Mouse (Mus musculus) B cell, adult 2 months (primary cell): Measurements from ENCODE around the gene Homer1.

Experiments used
- DNase-seq, 2 experiments: peaks; one replicate each; pipeline ENCODE4 v3.0.0; 2022

Gene Homer1

GRCm38 (mm10) chr13:93340555-93341278, 41.3 kb downstream of the Homer1 start:
- no peak for DNase-seq

- no peak for DNase-seq
Measured at GRCm38 (mm10) chr13:93342641-93343040, 43.2 kb downstream of the Homer1 start.

GRCm38 (mm10) chr13:93344395-93344794, 45.0 kb downstream of the Homer1 start:
- DNase-seq: no peak

GRCm38 (mm10) chr13:93345854-93346253, 46.4 kb downstream of the Homer1 start:
- DNase-seq: no peak

- DNase-seq: no peak
Measured at GRCm38 (mm10) chr13:93352030-93352429, 52.6 kb downstream of the Homer1 start.

GRCm38 (mm10) chr13:93354420-93355278, 55.2 kb downstream of the Homer1 start:
- peak in 1 of 2 experiments; percentile 6 for DNase-seq

- peak; percentile 23 to 37 for DNase-seq
Measured at GRCm38 (mm10) chr13:93355279-93355587, 55.8 kb downstream of the Homer1 start.

GRCm38 (mm10) chr13:93358522-93358921, 59.1 kb downstream of the Homer1 start:
- DNase-seq: no peak

GRCm38 (mm10) chr13:93367555-93367954, 68.1 kb downstream of the Homer1 start:
- no peak for DNase-seq

- DNase-seq: no peak
Measured at GRCm38 (mm10) chr13:93368812-93369584, 69.6 kb downstream of the Homer1 start.

GRCm38 (mm10) chr13:93374457-93374856, 75.0 kb downstream of the Homer1 start:
- no peak for DNase-seq

GRCm38 (mm10) chr13:93378493-93378892, 79.1 kb downstream of the Homer1 start:
- no peak for DNase-seq

GRCm38 (mm10) chr13:93380399-93381063, 81.1 kb downstream of the Homer1 start:
- DNase-seq: no peak

GRCm38 (mm10) chr13:93381301-93381700, 81.9 kb downstream of the Homer1 start:
- DNase-seq: no peak

GRCm38 (mm10) chr13:93383092-93383491, 83.7 kb downstream of the Homer1 start:
- no peak for DNase-seq

- DNase-seq: no peak
Measured at GRCm38 (mm10) chr13:93383620-93384019, 84.2 kb downstream of the Homer1 start.

- no peak for DNase-seq
Measured at GRCm38 (mm10) chr13:93384481-93384880, 85.0 kb downstream of the Homer1 start.

- DNase-seq: no peak
Measured at GRCm38 (mm10) chr13:93385147-93385546, 85.7 kb downstream of the Homer1 start.

- no peak for DNase-seq
Measured at GRCm38 (mm10) chr13:93387440-93387839, 88.0 kb downstream of the Homer1 start.

- no peak for DNase-seq
Measured at GRCm38 (mm10) chr13:93388594-93389241, 89.3 kb downstream of the Homer1 start.

GRCm38 (mm10) chr13:93389242-93389625, 89.8 kb downstream of the Homer1 start:
- DNase-seq: no peak

- no peak for DNase-seq
Measured at GRCm38 (mm10) chr13:93399710-93400216, 100.3 kb downstream of the Homer1 start.
